Mouse (Mus musculus) 3134 (cell line): Measurements from ENCODE around the gene Ubl4a.
A peak's percentile ranks its signal among the peaks of the same experiment; 100 is the strongest.
"Not testable (repeated sequence)": the region's sequence is repeated elsewhere in the genome, so short reads cannot be mapped to it uniquely, and the experiment has no call there.

Experiments
- DNase-seq: peaks from one replicate; pipeline ENCODE4 v3.0.0-alpha.2; 2011; ENCODE audit warnings: low spot score; ENCODE audit not compliant: insufficient read length; ENCODE audit errors: extremely low read depth

The Ubl4a gene

DNA sequence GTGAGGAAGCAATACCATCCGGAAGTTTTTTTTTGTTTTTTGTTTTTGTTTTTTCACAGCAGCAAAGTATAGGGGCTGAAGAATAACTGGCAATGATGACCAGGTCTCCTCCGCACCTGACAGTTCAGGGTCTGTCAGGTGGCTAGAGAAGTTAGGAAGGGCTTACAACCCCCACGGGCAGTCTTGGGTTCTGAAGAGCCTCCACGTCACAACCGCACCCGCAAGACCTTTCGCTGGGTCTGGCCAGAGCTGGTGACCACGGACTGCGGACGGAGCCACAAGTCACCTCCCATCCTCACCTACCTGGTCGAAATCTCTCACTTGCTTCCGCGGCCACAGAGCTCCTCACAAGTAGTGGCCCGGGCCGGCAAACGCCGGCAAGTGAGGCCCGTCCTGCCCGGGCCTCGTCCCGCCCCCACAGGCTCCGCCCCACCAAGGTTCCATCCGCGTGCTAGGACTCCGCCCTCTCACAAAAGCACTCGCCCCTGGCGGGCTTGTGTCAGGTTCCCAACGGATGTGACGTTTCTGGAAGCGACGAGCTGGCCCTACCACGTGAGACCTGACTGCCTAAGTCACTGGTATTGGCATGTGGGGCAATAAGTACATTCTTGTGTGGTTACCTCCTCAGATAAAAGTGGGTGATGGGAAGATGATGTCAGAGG, at the start of gene Ubl4a, which contains the start of gene Slc10a3:
Gene Ubl4a, minus strand, starts transcription at position 331 of the 662 bp plus-strand sequence.
Gene Slc10a3, minus strand, starts transcription at position 462 of the 662 bp plus-strand sequence.
- DNase-seq = peak; percentile 95

DNA sequence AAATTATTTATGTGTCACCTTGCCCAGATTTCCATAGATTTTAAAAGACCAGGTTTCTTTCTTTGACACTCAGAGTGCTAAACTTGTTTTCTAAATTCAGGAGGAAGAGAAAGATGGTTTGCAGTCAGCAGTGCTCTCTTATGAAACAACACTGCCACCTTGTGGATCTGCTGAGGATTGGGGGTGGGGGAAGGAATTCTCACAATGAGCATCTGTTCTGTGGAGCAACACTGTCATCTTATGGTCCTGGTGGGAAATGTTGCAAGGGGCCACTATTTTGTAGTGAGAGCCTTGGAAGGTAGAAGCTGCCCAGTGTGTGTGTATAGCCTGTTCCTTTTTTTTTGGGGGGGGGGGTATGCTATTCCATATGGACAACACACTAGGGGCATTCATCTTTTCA, 40.4 kb upstream of the Ubl4a start:
- peak; percentile 32 for DNase-seq

DNA sequence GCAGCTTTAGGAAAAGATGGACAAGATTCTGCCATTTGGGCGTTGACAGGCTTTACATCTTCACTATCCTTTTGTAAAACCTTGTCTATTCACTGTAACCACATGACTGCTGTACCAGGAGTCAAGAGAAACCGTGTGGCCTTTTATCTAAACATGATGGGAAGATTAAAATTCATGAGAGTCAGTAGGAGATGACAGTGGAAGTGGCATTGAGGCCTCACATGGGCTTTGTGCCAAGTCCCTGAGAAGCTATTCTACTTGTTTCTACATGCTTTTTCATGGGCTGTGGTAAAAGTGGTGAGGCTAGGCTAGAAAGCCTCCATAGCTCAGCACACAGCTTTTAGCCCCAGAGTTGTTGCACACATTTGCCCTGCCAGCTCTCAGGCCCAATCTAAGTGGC, 35.3 kb upstream of the Ubl4a start:
- DNase-seq = no peak

DNA sequence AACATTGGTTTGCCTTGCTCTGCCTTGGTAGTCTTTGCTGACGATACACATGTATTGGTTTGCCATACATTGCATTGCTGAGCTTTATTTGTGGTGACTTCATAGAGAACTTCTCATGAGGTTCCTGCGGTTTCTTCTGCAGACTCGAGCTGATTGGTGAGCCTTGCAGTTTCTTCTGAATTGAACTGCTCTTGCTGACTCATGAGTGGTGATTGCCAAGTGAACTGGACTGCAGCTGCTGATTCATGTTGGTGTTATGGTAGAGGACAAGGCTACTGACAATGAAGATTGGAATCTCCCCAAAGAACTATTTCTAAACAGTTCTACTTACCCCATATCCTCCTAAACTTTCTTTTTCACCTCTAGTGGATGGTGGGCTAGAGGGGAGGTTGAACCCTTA, 27.1 kb upstream of the Ubl4a start:
- DNase-seq = peak; percentile 55

DNA sequence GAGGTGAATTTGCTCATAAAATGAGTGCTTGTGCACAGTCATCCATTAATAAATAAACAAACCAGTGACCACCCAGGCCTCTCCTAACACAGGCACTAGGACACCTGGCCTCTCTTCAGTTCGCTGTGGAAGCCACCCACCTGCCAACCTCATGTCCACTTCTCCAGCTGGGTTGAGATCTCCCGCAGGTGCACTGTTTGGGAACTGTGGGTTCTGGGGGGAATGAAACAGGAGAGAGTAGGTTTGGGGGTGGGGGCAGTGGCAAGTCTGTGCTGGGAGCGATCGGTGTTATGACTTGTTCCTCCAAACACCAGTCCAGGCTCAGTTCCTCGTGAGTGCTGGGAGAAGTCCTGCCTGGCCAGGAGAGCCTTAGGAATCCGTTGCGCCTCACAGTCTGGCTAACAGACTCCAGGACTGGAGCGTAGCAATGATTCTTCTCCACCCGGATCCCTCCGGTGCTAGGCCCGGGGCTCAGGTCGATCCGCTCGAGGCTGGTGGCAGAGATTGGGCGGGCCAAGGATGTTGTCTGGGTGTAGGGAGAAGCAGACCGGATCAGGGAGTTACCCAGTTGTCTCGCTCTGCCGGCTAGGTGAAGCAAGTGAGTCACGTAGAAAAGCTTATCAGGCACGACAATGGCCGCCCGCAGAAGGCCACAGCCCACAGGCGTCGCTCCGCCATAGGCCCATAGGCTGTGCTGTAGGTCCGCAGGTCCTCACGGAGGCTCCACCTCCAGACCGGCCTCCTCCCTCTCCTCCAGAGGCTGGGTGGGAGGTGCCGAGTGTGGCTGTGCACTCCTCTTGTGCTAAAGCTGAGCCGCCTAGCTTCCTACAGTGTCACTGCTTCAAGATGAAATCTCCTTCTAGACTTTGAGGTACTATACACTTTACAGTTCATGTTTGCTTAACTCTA, 19.8 kb upstream of the Ubl4a start, which contains the start of the genes Fam3a and Ikbkg:
Gene Fam3a, minus strand, starts transcription at position 738 of the 909 bp plus-strand sequence.
Gene Ikbkg, plus strand, starts transcription at position 756 of the 909 bp plus-strand sequence.
- peak; percentile 90 for DNase-seq

DNA sequence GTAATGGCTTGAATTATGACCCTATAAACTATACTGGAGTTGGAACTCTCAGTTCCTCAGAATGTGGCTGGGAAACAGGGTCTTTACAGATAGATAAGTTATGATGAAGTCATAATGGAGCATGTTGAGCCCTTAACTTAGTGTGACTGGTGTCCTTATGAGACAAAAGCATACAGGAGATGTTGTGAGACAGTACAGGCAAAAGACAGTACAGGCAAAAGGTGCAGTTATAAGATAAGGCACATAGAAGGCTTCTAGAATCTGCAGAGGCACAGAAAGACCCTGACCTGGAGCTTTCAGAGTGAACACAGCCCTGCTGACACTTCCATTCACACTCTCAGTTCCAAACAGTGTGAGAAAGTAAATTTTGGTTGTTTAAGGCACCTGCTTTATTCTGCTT, 15.1 kb upstream of the Ubl4a start:
- no peak for DNase-seq

DNA sequence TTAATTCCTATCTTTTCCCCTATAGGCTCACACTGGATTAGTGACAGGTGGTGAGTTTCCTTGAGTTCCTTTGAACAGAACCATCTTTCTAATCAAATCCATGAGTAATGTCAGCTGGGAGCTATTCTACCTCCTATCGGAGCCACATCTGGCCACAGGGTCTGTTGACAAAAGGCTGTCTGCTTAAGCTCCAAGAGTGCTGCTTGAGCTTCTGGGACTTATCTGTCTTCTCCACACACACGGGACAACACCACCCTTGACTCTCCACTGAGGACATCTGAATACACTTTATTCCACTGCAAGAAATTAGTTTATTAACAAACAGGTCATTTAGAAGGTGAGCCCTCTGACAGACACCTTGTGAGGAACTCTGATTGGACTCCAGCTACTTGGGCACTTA, 11.4 kb upstream of the Ubl4a start:
- DNase-seq = no peak

DNA sequence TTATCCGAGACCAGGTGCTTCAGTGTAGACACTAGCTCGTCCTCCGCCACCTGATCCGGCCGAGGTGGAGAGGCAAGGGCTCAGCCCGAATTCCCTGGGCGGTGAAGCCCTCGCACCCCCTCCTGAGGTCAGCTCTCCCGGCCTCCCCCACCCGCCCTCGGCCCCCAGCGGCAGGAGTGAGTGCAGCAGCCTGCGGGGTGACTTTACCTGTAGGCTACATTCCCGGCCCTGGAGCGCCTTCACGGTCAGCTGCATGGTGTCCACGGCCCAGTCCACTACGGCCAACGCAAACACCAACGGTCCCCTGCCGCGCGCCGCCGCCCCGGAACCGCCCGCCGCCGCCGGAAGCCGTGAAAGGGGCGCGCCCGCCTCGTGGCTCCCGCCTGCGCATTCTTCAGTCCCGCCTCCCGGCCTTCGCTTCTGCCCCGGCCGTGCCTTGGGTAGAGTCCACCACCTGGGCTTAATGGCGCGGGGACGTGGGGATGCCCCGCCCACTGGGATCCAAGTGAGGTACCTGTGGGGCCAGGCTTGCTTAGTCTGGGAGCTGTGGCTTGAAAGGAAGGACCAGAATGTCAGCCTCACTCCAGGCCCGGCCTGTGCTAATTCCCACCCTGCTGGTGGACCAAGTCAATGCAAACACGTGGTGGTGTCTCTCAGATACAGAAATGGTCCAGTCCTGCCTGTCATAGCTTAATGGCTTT, 4.7 kb downstream of the Ubl4a start:
- DNase-seq = peak; percentile 81

DNA sequence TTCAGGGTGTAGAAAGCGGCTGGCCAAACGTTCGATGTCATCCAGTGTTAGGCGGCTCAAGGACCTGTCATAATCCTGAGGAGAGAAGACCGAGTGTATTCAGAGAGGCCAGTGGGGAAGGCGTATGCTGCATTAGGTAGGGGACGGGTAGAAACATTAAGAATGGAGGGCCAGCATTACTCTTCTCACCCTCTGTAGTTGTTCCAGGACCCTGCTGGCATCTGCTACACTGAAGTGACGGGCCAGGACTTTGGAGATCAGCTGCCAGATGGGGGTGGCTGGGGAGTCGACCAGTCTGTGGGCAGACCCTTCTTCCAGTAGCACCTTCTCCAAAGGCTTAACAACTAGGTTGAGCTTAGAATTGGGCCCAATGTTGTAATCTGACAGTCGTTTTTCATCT, 5.5 kb downstream of the Ubl4a start:
- DNase-seq = no peak

DNA sequence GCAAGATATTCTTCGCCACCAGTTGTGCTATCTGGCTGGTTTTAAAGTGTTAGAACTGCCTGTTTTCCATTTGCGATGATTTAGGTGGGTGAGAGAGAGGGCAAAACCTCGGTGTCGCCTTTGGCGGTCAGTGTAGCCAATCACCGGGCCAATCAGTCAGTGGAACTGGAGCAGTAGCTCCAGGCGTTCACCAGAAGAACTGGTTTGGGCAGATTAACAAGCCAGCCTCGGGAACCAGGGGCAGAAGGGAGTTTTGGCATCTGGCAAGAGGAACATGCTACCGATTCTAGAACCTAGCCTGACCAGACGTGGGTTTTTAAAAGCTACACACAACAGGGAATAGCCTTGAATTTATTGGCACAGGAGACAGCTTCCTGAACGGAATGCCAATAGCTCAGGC, 13.8 kb downstream of the Ubl4a start:
- DNase-seq = no peak

DNA sequence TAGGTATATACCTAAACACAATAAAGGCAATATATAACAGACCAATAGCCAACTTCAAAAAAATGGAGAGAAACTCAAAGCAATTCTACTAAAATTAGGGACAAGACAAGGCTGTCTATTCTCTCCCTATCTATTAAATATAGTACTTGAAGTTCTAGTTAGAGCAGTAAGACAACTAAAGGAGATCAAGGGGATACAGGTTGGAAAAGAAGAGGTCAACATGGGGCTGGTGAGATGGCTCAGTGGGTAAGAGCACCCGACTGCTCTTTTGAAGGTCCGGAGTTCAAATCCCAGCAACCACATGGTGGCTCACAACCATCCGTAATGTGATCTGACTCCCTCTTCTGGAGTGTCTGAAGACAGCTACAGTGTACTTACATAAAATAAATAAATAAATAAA, 15.9 kb downstream of the Ubl4a start:
- DNase-seq = not testable (repeated sequence)

DNA sequence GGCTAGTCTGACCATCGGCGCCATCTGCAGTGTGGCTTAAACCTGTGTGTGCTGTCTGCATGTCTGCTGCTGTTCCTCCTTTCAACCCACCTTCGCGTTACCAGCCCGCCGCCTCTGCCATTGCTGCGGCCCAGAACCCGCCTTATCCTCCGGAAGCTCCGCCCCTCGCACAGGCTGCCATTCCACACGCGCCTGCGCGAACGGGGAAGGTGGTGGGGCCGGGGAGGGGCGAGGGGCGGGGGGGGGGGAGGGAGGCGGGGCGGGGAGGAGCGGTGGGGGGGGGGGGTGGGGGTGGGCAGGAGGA, 19.6 kb downstream of the Ubl4a start, which contains the start of gene Lage3:
Gene Lage3, minus strand, starts transcription at position 152 of the 304 bp plus-strand sequence.
- DNase-seq = peak; percentile 74

DNA sequence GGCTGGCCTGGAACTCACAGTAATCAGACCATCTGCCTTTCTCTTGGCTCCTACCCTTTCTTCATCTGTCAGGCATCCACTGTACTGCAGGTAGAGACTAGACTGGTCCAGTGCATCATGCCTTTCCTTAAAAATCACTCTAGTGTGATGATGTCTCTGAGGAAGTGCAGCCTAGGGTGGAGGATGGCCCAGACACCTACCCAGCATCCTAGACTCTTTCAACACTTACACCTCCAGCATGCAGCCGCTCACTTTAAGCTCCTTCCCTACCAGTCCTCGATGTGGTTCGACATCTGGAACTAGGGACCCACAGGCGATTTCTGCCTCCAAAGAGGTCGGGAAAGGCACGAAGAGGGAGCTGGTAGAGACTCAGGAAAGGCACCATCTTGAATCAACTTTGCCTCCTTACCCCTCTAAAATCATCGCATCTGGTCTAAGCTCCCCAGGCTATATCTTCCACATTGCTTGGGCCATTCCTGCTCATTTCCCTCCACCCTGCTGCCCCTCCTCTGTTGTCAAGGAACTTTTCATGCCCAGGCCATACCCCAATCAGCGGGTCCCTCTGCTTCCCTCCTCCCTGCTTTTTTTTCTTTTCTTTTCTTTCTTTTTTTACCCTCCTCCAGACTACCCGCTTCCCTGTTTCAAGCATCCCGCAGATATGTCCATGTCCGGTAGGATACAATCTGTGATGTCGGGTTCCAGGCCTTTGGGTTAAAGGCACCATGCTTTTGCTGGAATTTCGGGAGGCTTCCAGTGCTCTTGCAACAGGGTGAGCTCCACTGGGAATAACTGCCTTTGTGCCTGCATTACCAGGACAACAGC, 20.2 kb downstream of the Ubl4a start:
- no peak for DNase-seq

DNA sequence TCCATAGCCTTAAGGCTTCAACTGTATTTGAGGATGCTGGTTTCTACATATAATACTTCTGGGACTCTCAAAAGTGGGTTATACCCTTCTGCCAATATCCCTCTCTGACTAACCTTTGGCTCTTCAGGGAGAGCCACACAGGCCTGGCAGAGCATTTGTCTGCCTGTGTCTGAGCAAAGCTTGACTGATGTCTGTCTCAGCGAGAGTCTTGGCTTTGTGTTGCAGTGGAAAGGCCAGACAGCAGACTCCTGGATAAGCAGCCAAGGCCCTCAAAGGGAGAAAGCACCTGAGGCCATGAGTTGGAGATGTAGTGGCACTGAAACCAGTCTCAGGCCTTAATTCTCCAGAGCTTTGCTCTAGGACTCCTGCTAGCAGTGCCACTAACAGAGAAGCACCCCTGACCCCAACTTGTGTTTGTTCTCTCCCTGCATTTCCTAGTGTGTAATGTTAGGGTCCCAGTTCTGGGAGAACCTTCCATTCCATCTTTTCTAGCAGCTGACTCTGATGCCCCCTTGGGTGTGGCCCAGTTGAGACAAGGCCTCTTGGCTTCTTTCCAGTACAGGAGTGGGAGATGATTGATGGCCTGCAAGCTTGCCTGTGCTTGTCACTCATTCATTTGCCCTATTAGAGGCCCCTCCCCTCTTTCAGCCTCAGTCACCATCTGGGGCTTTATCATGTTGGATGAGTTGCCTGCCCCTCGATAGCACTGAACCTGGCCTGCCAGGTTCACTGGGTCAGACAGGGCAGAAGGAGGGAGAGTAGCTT, 42.7 kb downstream of the Ubl4a start:
- no peak for DNase-seq

DNA sequence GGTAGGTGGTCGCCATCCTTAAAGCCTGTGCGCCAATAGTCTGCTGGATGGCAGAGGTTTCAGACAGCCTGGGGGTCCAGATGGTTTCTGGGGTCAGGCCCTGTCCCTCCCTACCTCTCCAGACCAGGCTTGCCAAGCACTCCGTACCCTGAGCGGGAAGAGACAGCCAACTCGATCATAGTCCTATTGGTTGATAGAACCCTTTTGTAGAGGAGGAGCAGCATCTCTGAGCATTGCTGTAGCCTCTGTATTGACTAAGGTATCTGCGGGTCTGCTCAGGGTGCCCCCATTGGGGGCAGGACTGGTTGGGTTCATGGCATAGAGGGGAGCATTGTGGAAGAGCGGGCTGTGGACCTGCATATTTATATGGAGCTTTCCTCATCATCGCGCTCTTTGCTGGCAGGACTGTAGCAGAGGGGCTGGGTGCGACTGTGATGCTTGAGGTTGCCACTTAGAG, 43.8 kb downstream of the Ubl4a start:
- no peak for DNase-seq

DNA sequence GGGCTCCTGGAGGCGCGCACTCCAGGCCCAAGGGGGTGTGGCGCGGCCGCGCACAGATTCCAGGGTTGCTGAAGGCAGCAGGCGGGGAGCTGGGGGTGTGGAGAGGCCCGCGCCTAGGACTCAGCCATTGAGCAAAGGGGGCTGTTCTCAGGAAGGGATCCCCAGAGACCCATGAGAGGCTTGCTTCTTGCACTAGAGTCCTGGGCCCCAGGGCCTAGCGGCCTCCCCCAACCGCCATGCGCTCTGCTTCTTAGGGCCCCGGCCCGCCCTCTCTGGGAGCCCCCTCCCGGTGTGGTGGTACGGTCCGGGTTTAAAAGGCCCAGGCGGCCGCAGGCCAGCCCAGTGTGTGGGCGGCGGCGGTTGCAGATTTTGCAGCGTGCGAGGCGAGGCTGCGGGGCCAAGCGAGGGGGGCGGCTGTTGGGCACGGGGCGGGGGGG, 44.3 kb downstream of the Ubl4a start, which contains the start of gene Plxna3:
Gene Plxna3, plus strand, starts transcription at position 342 of the 437 bp plus-strand sequence.
- peak; percentile 85 for DNase-seq
